Mouse (Mus musculus) CH12.LX (cell line): ENCODE measurements around the gene Sytl1. TPM values are rescaled to one million over a fixed set of nuclear protein-coding genes. Genes with fewer than 3 reads are reported as not detected.

Experiments used
- DNase-seq: peaks from one replicate; pipeline ENCODE4 v3.0.0-alpha.2; 2013; ENCODE audit errors: extremely low read depth
- H3K27ac ChIP-seq: 2 replicates; pipeline ENCODE4 v1.5.1; 2012; ENCODE audit warnings: low read depth, mild to moderate bottlenecking, control low read depth, moderate library complexity; ENCODE audit not compliant: insufficient read depth
- H3K27me3 ChIP-seq: replicated peaks from 2 replicates; pipeline ENCODE3; 2012; ENCODE audit warnings: inconsistent platforms
- H3K36me3 ChIP-seq, 2 experiments: replicated peaks in 1 of 2; 2 replicates each; pipeline versions ENCODE3 to v1.6.1; 2012; ENCODE audit warnings: inconsistent platforms in 1 of 2, low read length in 1 of 2, mild to moderate bottlenecking in 1 of 2, mixed read lengths in 1 of 2, moderate library complexity in 1 of 2; ENCODE audit not compliant: control insufficient read depth in 1 of 2, insufficient read depth in 1 of 2
- H3K4me1 ChIP-seq, 2 experiments: 2 replicates each; pipeline ENCODE4 v1.6.1; 2012; ENCODE audit warnings: inconsistent platforms in 1 of 2, moderate library complexity in 1 of 2; ENCODE audit not compliant: insufficient read depth in 2 of 2, control insufficient read depth in 1 of 2
- H3K4me2 ChIP-seq: 2 replicates; pipeline ENCODE4 v1.6.1; 2012; ENCODE audit warnings: low read depth, mild to moderate bottlenecking, control low read depth; ENCODE audit not compliant: poor library complexity, insufficient read depth, severe bottlenecking
- H3K4me3 ChIP-seq, 3 experiments: fragments of 150-350 bp in 1 of 3; sonication (generic) in 1 of 3; replicated peaks in 1 of 3; 2 replicates each; pipeline versions ENCODE3 to v1.5.1; 2011 to 2012; ENCODE audit warnings: low read depth in 2 of 3, low read length in 2 of 3, mild to moderate bottlenecking in 2 of 3, moderate library complexity in 2 of 3, control low read depth in 1 of 3, improper control_type of control experiment in 1 of 3, inconsistent platforms in 1 of 3, mixed read lengths in 1 of 3; ENCODE audit not compliant: poor library complexity in 1 of 3
- H3K79me2 ChIP-seq: replicated peaks from 2 replicates; pipeline ENCODE4 v1.6.1; 2012; ENCODE audit warnings: mild to moderate bottlenecking, moderate library complexity; ENCODE audit not compliant: control insufficient read depth, poor library complexity, insufficient read depth, severe bottlenecking; ENCODE audit errors: extremely low read depth
- H3K9ac ChIP-seq: 2 replicates; pipeline ENCODE4 v1.6.1; 2012; ENCODE audit warnings: low read depth, mild to moderate bottlenecking, control low read depth, moderate library complexity; ENCODE audit not compliant: insufficient read depth
- H3K9me3 ChIP-seq: replicated peaks from 2 replicates; pipeline ENCODE3; 2012; ENCODE audit warnings: low read length, inconsistent platforms, mixed read lengths
- CHD1 ChIP-seq: IDR thresholded peaks from 2 replicates; pipeline ENCODE4 v1.6.1; 2012; ENCODE audit warnings: low read depth, low read length, improper control_type of control experiment, inconsistent platforms
- E2F4 ChIP-seq: IDR thresholded peaks from 2 replicates; pipeline ENCODE4 v1.6.1; 2011; ENCODE audit warnings: low read depth, low read length, improper control_type of control experiment; ENCODE audit not compliant: insufficient replicate concordance
- ELF1 ChIP-seq: IDR thresholded peaks from 2 replicates; pipeline ENCODE4 v1.6.1; 2014; ENCODE audit warnings: low read depth, mild to moderate bottlenecking, inconsistent platforms, low read length, improper control_type of control experiment
- JUND ChIP-seq: conservative IDR thresholded peaks from 2 replicates; pipeline ENCODE4 v1.6.1; 2011; ENCODE audit warnings: low read depth, low read length, improper control_type of control experiment
- NRF1 ChIP-seq: IDR thresholded peaks from 2 replicates; pipeline ENCODE4 v1.6.1; 2014; ENCODE audit warnings: low read depth, mild to moderate bottlenecking, inconsistent platforms, low read length, improper control_type of control experiment, moderate library complexity
- PAX5 ChIP-seq: IDR thresholded peaks from 2 replicates; pipeline ENCODE4 v1.6.1; 2012; ENCODE audit warnings: low read length, inconsistent platforms, mixed read lengths
- SIN3A ChIP-seq: IDR thresholded peaks from 2 replicates; pipeline ENCODE4 v1.6.1; 2012; ENCODE audit warnings: low read length, improper control_type of control experiment, inconsistent platforms
- ZKSCAN1 ChIP-seq: IDR thresholded peaks from 2 replicates; pipeline ENCODE4 v1.6.1; 2012; ENCODE audit warnings: low read depth, inconsistent platforms, low read length, improper control_type of control experiment, borderline replicate concordance
- ZNF384 ChIP-seq: IDR thresholded peaks from 2 replicates; pipeline ENCODE4 v1.6.1; 2012; ENCODE audit warnings: low read depth, low read length, improper control_type of control experiment, inconsistent platforms
- dilution Hi-C: fragments of 300-500 bp; cut with MboI; formaldehyde crosslinking; loops from 2 replicates; pipeline ENCODE4 v1.14.3; 2020; ENCODE audit warnings: low sequenced_read_pairs; ENCODE audit not compliant: extremely low pct_unique_long_range_greater_than_20kb, extremely low pct_ligation_motif_present
- in situ Hi-C: fragments of 300-500 bp; cut with MboI; formaldehyde crosslinking; loops from 3 replicates; pipeline ENCODE4 v1.14.3; 2019; ENCODE audit warnings: low sequenced_read_pairs, low pct_ligation_motif_present, low pct_unique_long_range_greater_than_20kb, mixed read lengths
- polyA plus RNA-seq: library from polyadenylated mRNA; unstranded; fragments of >175 nt; gene quantifications from 2 replicates; pipeline ENCODE4 v1.2.1, GENCODE M21; 2012; ENCODE audit warnings: low read depth; ENCODE audit not compliant: insufficient read length
- total RNA-seq, 2 experiments: library from RNA; depleted of rRNA; stranded (reverse); fragments of 300-350 nt in 1 of 2; fragments of >200 nt in 1 of 2; gene quantifications; 2 replicates each; pipeline ENCODE4 v1.2.3; 2012 to 2014

Sytl1 gene
- total and polyA plus RNA-seq, 3 experiments = 8.2 to 20.0 (median 12.1) TPM

DNA sequence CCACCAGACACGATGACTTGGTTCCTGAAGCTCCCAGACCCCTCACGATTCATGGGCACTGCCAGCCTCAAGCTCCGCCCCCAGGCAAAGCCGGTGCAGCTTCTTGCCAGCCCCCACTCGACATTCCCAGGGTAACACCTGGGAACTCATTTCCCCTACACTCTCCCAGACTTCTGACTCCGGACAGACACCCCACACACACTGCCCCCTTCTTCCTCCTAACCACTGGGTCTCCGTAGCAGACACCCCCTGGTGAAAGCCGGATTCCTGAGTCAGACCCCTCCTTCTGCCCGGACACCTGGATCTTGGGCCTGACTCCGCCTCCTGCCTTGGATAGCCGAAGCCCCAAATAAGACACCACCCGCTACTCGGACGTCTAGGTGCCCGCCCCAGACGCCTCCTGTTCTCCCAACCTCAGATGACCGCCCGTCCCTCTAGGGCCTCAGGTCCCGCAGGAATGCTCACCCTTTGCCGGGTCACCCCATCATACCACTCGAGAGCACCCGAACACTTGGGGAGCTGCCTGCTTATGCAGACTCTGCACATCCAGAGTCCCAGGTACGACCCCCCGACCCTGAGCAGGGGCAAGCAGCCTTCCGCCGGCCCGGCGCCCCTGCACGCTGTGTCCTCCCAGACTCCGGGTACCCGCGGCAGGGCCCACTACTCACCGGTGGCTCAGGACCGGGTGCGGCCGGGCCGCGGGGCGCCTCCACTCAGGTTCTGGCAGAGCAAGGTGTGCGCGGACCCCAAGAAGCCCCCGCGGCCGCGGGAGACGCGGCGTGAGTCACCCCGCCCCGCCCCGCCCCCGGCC, 51.0 kb downstream of the Sytl1 start, which contains the start of the genes Cd164l2 and Gpr3:
Cd164l2 (plus strand) TSS at position 381 of the 811 bp plus-strand sequence.
Gpr3 (minus strand) TSS at position 786 of the 811 bp plus-strand sequence.
- Histone ChIP-seq H3K36me3 (no peaks in the 10 kb centered on the region), H3K4me1 (peaks cover 10 to 14% of the 10 kb centered on the region in 2 experiments), H3K4me2 (peak within 1 kb of the TSS; percentile 62)
- TF ChIP-seq NRF1 = no peak
- TF ChIP-seq, all 38 proteins: peak for 0
- H3K4me3 ChIP-seq = peak within 1 kb of the TSS; percentile 10 to 57 (median 49)
- H3K9me3 ChIP-seq = no peaks in the 10 kb centered on the region
- in situ Hi-C loops (loop anchor here (5.0 kb wide), 1 partner anchor 90 kb away; no protein-coding TSS in a partner anchor), dilution Hi-C loops (no loop called here)
- peaks cover 50% of the 10 kb centered on the region for H3K27me3 ChIP-seq
- no peak within 1 kb of the TSS for H3K27ac ChIP-seq
- peak within 1 kb of the TSS; percentile 4; the same call in 1 of the 2 replicates for H3K9ac ChIP-seq
- no peaks in the 10 kb centered on the region for H3K79me2 ChIP-seq
- DNase-seq = no peak

DNA sequence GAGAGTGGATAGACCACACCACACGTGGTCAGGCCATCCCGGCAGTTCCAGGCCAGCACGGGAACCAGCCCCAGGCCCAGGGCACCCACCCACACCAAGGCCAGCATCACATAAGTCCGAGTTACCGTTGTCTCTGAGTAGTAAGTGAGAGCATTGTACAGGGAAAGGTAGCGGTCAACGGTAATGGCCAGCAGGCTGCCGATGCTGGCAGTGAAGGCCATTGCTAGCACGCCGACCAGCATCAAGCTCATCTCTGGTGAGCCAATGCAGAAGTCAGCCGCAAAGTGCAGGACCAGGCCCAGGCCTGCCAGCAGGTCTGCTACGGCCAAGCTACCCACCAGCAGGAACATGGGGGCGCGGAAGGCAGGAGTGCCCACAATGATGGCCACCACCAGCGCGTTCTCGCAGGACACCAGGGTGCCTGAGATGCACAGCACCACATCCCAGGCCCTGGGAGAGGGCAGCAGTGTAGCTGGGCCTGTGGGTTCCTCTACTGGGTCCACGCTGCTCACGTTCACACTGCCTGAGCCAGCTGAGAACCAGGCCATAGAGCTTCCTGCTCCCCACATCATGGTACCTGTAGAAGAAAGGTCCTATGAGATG, 52.0 kb downstream of the Sytl1 start:
- in situ Hi-C loops = loop anchor here (5.0 kb wide), 1 partner anchor 91 kb away; no protein-coding TSS in a partner anchor
- no peak for TF ChIP-seq ZNF384
- peaks cover 50% of the 10 kb centered on the region for H3K27me3 ChIP-seq
- H3K4me2 ChIP-seq = no peak overlapping the region
- dilution Hi-C loops = no loop called here
- no peak overlapping the region for H3K9ac ChIP-seq
- peaks cover 10 to 14% of the 10 kb centered on the region in 2 experiments for H3K4me1 ChIP-seq
- H3K36me3 ChIP-seq = no peaks in the 10 kb centered on the region
- no peak for DNase-seq
- no peak overlapping the region for H3K27ac ChIP-seq
- H3K79me2 ChIP-seq = no peaks in the 10 kb centered on the region
- no peak overlapping the region for H3K4me3 ChIP-seq
- H3K9me3 ChIP-seq = no peaks in the 10 kb centered on the region

DNA sequence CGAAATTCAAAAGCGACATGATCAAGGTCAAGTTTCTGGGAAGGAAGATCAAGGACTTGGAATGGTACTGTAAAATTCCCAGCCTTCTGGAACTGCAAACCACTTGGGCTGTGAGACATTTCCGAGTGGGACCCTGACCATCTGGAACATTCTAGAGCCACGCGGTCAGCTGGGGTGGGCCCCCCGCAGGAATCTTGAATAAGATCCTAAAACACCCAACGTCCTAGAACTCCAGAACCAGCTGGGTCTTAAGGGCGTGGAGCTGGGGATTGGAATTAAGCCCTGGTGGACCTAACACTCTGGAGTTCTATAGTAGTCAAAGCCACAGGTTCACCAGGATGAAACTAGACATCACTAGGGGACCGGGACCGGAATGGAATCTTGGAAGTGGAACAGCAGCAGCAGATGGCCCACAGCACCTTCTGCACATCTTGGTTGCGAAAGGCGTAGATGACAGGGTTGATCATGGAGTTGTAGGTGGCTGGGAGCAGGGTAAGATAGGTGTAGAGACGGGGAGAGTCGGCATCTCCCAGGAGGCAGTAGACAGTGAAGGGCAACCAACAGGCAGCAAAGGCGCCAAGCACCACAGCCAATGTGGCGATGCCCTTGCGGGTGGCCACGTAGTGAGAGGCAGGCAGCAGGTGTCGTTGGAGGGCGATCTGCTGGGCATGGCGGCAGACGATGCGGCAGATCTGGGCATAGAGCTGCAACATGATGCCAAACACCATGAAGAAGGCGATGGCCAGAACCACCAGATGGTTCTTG, 52.7 kb downstream of the Sytl1 start:
- Histone ChIP-seq H3K4me1 (peaks cover 10 to 14% of the 10 kb centered on the region in 2 experiments), H3K9me3 (no peaks in the 10 kb centered on the region), H3K27ac (no peak overlapping the region), H3K4me3 (no peak overlapping the region), H3K27me3 (peaks cover 49% of the 10 kb centered on the region), H3K4me2 (no peak overlapping the region), H3K36me3 (no peaks in the 10 kb centered on the region), H3K79me2 (no peaks in the 10 kb centered on the region), H3K9ac (no peak overlapping the region)
- DNase-seq = no peak
- in situ Hi-C loops = loop anchor here (5.0 kb wide), 1 partner anchor 92 kb away; no protein-coding TSS in a partner anchor
- dilution Hi-C loops = no loop called here
- TF ChIP-seq PAX5 (no peak), ELF1 (no peak), E2F4 (no peak), SIN3A (no peak), JUND (no peak), CHD1 (no peak), ZKSCAN1 (no peak)
